Mouse (Mus musculus) retina, adult 2 months (tissue): ENCODE results near the gene Rasgef1a.
A peak's percentile ranks its signal among the peaks of the same experiment; 100 is the strongest.

Experiments
- DNase-seq: peaks from one replicate; pipeline ENCODE4 v3.0.0-alpha.2; 2012; ENCODE audit warnings: low read depth, low spot score

The Rasgef1a gene

DNA sequence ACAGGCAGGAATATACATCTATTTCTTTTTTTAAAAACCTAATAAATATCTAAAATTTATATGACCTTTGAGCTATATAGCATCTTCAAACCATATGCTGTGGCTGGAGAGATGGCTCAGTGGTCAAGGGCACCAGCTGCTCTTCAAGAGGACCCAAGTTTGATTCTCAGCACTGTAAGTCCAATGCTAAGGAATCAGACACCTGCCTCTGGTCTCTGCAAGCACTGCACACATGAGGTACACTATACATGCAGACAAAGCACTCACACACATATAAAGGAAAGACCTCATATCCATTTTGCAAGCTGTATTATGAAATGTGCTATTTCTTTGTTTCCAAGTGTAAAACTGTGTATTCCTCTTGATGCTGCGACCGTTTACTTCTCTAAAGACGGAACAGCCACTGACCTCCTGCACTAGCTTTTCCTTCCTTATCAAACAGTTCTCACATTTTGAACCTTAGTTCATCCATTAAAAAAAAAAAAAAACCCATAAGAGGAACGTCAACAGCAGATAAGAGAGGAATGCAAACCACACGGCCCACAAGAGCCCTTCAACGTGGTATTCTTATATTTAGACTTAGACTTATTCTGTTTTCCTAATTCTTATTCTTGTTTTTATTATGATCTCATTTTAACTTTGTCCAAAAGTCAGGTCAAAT, 116.7 kb downstream of the Rasgef1a start:
- no peak for DNase-seq

DNA sequence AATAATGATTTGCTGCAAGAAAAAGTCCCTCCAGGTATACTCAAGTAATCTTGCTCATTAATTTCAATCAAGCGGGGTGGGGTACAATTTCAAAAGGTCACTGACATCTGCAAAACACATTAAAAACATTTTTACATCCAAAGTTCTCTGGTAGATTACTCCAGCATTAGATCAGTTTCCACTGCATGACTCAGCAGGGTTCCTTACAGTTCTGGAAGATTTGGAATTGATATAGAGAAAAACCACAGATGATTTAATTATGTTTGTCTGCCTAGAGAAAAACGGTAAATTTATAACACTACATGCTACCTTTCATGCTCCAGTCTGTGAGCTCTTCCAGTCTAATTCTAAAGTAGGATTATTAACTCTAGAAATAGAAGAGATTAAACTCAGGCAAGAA, 118.8 kb downstream of the Rasgef1a start:
- peak; percentile 25 for DNase-seq

DNA sequence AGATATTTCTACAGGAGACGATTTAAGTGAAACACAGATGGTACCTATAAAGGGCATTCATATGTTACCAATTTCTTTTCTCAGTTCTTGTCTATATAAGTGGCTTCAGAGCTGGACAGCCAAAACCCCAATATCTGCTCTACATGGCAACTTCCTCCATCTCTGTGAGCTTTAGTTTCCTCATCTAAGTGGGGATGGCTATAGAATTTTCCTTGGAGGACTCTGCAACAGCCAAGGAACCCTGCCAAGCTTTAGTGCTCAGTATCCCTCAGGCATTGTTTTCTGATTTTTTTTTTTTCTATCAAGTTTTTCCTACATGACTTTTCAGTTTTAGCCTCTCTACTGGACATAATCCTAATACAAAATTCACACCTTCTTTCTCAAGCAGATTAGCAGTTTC, 123.2 kb downstream of the Rasgef1a start:
- DNase-seq: no peak

DNA sequence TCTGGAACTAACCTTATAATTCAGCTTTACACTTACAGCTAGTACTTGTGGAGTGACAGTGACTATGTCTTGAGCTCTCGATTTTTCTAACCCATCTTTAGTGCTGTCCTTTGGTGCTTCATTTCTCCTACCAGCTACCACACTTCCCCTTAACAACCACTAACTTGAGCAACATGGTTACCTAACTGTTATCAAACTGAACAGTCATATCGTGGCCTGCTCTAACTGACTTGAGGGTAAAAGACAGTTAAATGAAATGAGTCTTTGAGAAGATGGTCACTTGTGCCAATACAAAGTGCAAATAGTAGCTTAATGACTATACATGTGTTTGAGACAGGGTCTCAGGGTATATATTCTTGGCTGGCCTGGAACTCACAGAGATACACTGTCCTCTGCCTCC, 125.9 kb downstream of the Rasgef1a start:
- DNase-seq: no peak

DNA sequence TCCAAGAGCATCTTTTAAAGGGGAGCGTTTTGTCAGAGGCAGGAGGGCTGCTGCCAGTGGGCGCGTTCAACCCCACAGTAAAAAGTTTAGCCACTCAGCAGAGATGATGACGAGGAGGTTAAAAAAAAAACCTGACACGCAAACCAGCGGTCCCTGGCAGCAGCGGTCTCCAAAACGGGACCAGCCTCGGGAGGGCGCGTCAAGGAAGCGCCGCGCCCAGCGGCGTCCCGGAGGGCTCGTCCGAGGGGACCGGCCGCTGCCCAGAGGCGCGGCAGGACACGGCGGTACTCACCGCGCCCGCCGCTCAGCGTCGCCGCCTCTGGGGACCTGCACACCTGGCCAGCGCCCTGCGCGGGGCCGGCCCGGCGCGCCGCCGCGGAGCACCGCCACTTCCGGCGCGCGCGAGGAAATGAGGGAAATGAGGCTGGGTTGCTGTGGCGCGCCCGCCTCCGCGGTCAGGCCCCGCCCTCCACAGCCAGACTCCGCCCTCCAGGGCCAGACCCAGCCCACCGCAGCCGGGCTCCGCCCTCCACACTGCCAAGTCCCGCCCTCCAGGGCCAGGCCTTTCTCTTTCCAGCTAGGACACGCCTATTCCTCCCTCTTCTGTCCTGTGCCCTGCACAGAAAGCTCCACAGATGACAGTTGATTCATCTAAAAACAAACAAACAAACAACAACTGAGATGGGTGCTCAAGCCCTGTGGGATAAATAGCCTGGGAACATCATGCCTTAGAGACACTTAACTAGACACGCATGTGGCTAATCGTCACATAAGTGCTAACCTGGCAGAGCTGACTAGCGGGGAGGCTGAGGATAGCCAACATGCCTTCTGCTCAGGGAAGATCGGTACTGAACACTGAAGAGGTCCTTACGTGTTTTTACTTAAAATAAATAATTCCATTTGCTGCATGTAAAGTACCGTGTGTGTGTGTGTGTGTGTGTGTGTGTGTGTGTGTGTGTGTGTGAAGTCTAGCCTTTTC, 127.8 kb downstream of the Rasgef1a start, which contains the start of gene Csgalnact2:
Csgalnact2 (minus strand) TSS at position 410 of the 979 bp plus-strand sequence.
- DNase-seq: peak; percentile 77

DNA sequence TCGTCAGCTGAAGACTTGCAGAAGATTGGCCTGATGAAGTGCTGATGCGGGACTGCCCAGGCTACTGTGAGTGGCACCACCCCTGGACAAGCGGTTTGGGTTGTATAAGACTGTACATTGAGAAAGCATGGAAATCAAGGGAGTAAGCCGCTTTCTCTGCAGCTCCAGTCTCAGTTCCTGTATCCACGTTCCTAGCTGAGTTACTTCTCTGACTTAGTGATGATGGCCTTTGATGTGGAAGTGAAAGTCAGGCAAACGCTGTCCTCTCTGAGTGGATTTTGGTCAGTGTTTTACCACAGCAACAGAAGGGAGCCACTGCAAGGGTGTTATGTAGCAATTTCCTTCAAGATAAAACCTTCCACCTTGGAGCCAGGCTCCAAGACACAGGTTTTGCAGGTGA, 129.7 kb downstream of the Rasgef1a start:
- no peak for DNase-seq
